Mouse (Mus musculus) brain, embryonic 14.5 days (tissue): ENCODE results near the gene Ago3.

Source experiments
- CTCF ChIP-seq: fragments of 200-500 bp; IDR thresholded peaks from 2 replicates; pipeline ENCODE4 v1.5.1; 2012; ENCODE audit warnings: inconsistent platforms, mild to moderate bottlenecking, moderate library complexity, borderline replicate concordance; ENCODE audit not compliant: insufficient read depth, insufficient read length; ENCODE audit errors: extremely low read depth
- POLR2A ChIP-seq: fragments of 200-500 bp; IDR thresholded peaks from 2 replicates; pipeline ENCODE4 v1.6.1; 2012; ENCODE audit warnings: mild to moderate bottlenecking, inconsistent platforms, borderline replicate concordance; ENCODE audit not compliant: poor library complexity, insufficient read depth, insufficient read length, severe bottlenecking; ENCODE audit errors: extremely low read depth

GRCm38 (mm10) chr4:126332358-126332757, 97.0 kb downstream of the Ago3 start:
- TF ChIP-seq CTCF, result peak; percentile 32; the same call in 1 of the 2 replicates
- no peak for TF ChIP-seq POLR2A
